ENCODE assay signal across 26 mouse cellular contexts in the genomic region with DNA sequence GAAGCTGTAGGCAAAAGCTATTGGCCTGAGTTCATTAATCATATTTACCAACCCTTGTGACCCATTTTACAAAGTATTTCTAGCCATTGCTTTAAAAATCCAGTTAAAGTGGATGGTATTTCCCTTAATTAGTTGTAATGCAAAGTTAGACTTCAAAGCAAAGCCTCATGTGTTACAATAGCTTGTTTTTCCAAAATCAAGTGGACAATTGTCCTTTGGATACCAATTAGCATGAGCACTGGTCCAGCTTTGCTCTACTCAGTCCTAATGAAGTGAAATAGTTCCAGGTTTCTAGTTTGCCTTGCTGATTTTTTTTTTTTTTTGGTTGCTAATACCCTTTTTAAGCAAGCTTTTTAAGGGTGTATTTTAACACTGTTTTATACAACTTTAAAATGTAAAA.
"Had no signal": no experiment of that assay in that cellular context is flagged by ENCODE, and none has a peak within 500 bp of the region (broad histone marks: within the 10 kb centered on the region; RNA-seq: fewer than 3 reads in every experiment).

No protein-coding gene starts in this region.

- H3K36me3 ChIP-seq: heart, embryonic 13.5 days; heart, embryonic 15.5 days; hindbrain, embryonic 13.5 days; hindbrain, embryonic 15.5 days; limb, embryonic 10.5 days; limb, embryonic 12.5 days; liver, embryonic 13.5 days; liver, embryonic 15.5 days had no signal

- H3K9ac ChIP-seq: heart, embryonic 13.5 days; heart, embryonic 15.5 days; hindbrain, embryonic 13.5 days; hindbrain, embryonic 15.5 days; limb, embryonic 12.5 days; liver, embryonic 13.5 days; liver, embryonic 15.5 days had no signal

- H3K4me2 ChIP-seq: heart, embryonic 11.5 days; heart, embryonic 13.5 days; heart, embryonic 15.5 days; hindbrain, embryonic 13.5 days; hindbrain, embryonic 15.5 days; limb, embryonic 12.5 days; liver, embryonic 11.5 days; liver, embryonic 13.5 days; liver, embryonic 15.5 days had no signal

- H3K27me3 ChIP-seq: heart, embryonic 13.5 days; heart, embryonic 15.5 days; hindbrain, embryonic 13.5 days; hindbrain, embryonic 15.5 days; limb, embryonic 12.5 days; liver, embryonic 13.5 days; liver, embryonic 15.5 days had no signal

- H3K4me3 ChIP-seq: heart, adult 2 months; heart, embryonic 13.5 days; heart, embryonic 15.5 days; hindbrain, embryonic 13.5 days; hindbrain, embryonic 15.5 days; layer of hippocampus, adult 2 months; left cerebral cortex, adult 2 months; limb, embryonic 10.5 days; limb, embryonic 12.5 days; liver, embryonic 13.5 days; liver, embryonic 15.5 days had no signal

- H3K9me3 ChIP-seq: heart, embryonic 13.5 days; heart, embryonic 15.5 days; hindbrain, embryonic 13.5 days; hindbrain, embryonic 15.5 days; limb, embryonic 10.5 days; limb, embryonic 12.5 days; liver, embryonic 13.5 days; liver, embryonic 15.5 days had no signal

- H3K4me1 ChIP-seq: heart, embryonic 13.5 days; heart, embryonic 15.5 days; hindbrain, embryonic 13.5 days; hindbrain, embryonic 15.5 days; limb, embryonic 10.5 days; limb, embryonic 12.5 days; liver, embryonic 13.5 days; liver, embryonic 15.5 days had no signal

- ATAC-seq: hindbrain, postnatal 0 days; intestine, postnatal 0 days had no signal

- H3K27ac ChIP-seq: heart, adult 2 months; heart, embryonic 13.5 days; heart, embryonic 15.5 days; hindbrain, embryonic 13.5 days; hindbrain, embryonic 15.5 days; hindbrain, postnatal 0 days; layer of hippocampus, adult 2 months; left cerebral cortex, adult 2 months; limb, embryonic 10.5 days; limb, embryonic 12.5 days; liver, embryonic 13.5 days; liver, embryonic 15.5 days had no signal

- DNase-seq: gastrocnemius, postnatal 14 days; gastrocnemius, postnatal 36 days; heart, adult 11 months; heart, adult 2 months; heart, postnatal 14 days; heart, postnatal 36 days; kidney, adult 18-20 months; kidney, adult 8-10 months; kidney, postnatal 10 days; kidney, postnatal 25 days; kidney, postnatal 4 days; liver; liver, embryonic 13.5 days had no signal
